Mouse (Mus musculus): ENCODE results near the gene Zfp2. TPM values are rescaled to one million over a fixed set of nuclear protein-coding genes. Genes with fewer than 3 reads are reported as not detected.

Zfp2 gene
- 3.3 TPM for total RNA-seq (2023)

DNA sequence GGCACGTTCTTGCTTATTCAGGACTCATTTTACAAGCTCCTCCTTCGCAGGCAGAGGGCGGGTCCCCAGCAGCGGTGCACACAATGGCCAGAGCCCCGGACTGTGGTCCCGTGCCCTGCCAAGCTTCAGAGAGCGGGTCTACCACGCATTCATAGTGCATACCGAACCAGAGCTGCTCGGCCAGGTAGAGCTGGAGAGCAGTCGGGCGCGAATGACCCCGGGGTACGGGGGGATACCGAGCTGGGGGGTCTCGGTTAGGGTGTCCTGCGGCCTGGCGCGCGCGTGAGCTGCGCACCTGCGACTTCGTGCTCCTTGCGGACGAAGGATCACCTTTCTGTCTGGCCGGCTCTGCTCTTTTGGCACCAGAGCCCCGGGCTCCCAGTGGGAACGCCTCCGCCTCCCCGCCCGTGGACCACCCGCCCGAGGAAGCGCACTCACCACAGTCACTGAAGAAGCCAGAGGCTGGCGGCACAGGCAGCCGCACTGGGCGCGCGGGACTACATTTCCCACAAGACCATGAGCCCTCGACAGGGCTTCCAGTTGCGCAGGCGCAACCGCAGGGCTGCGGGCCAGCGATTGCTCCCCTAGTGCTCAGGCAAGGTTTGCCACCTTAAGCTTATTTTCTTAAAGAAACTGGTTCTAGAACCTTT, at the start of gene Zfp2:
Gene Zfp2 (minus strand): TSS at position 495 of the 650 bp plus-strand sequence.

DNA sequence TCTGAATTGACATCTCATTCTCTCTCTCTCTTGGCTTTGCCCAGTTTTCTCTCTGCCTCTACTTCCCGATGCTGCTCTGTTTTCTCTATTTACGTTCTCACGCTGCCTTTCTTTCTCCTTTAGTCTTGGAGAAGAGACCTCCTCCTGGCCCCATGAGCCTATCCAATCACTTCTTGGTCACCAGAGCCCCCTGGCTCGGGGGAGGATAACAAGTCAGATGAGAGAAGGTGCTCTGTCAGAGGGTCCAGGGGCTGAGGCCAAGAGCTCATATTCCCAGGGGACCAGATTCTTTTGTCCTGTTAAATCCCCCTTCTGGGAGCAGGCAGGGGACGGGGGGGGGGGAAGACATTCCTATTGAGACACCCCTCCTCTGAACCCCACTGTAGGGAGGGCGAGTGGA, 37.7 kb upstream of the Zfp2 start, which contains the start of gene Prop1:
Gene Prop1 (minus strand): TSS at position 101 of the 400 bp plus-strand sequence.

DNA sequence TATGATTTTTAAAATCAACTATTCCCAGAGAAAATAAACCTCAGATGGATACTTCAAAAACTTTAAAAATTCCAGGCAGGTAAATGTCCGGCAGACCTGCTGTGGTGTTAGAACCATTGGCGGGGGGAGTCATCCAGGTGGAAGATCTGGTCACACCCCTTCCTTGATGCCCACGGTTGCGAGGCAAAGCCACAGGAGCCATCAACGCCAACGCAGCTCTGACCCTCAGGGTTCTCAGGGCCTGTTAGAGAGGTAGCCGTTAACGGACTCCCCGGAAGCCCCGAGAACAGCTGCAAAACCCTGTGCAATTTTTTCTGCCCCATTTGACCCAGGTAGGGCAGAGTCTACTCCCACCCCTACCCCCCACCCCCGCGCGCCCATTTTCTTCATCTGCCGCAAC, 27.5 kb upstream of the Zfp2 start, which contains the start of gene 4933414I15Rik:
Gene 4933414I15Rik (minus strand): TSS at position 260 of the 400 bp plus-strand sequence.

DNA sequence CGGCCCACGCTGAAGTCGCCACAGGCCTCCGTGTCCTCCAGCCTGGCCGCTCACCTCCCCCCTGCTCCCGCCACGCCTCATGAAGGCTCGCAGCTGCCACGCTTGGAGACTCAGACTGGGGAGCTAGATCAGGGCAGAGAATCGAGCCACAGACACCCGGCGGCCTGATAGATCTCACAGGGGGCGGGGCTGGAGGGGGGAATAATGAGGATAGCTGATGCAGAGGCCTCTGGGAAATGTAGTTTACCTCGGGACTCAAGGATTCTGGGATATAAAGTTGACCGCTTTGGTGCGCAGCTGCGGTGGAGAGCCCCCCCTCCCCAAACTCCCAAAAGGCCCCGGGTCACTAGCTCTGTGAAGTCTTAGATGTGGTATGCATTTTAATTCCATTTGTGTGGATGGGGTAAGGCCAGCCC, 15.5 kb upstream of the Zfp2 start, which contains the start of gene Zfp354b:
Gene Zfp354b (minus strand): TSS at position 183 of the 416 bp plus-strand sequence.

DNA sequence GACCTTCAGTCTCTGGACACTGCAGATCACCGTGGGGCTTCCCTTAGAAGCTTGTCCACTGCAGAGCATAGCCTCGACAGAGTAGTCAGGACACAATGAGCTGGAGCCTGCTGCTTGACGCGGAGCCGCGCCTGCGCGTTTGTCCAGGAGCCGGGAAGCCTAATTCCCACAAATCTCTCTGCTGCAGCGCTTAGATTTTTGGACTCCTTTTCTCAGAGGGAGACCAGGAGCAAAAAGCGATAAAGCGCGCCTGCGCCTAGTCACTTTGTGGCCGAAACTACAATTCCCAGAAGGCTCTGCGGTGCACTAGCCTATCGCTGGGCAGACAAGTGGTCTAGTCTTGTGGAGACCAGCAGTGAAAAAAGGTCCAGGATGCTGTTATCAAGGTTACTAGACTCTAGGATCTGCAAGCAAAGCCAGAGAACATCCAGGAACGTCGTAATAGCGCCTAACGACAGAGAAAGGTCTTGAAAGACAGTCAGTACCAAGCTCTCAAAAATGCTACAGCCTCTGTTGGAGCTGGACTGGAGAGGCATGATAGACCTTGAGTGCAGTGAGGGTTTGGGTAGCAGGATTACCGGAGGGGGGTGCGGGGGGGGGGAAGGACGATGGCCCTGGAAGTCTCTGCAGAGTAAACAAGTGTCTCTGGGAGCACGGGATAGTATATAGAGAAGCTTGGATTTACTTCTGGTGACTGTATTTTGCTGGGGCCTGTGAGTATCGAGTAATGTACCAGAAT, 28.4 kb downstream of the Zfp2 start, which contains the start of gene Zfp454:
Gene Zfp454 (minus strand): TSS at position 262 of the 739 bp plus-strand sequence.

DNA sequence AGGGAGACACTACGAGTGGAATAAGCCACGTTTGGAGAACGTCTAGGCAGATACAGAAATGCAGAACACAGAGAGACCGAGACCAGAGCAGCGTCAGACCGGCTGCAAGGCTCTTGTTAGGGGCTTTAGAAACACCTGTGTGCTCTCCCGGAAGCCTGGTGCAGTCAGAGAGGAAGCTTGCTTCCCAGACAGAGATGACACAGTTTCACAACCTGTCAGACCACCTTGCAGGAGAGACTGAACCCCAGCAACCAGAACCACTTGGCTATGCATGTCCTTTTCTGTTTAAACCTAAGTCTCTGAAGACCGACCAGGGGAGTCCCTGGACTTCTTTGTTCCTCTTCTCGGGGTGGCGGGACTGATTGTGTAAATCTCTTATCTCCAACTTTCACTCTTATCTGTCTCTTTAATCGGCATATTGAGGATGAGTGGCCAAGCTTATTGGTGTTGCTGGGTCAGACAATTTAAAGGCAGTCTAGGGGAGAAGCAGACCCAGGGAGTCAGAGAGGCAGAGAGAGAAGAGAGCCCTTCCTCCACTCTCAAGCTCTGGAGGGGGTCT, 65.7 kb downstream of the Zfp2 start, which contains the start of gene Grm6:
Gene Grm6 (plus strand): TSS at position 509 of the 559 bp plus-strand sequence.

Other genes with a start within 250 kb of the Zfp2 start
- gene Zfp354c, start 88.4 kb downstream of the Zfp2 start, total RNA-seq (2023): 17.9 TPM
- 0.21 TPM for gene Zfp879, start 74.6 kb downstream of the Zfp2 start, total RNA-seq (2023)
- 17.9 TPM for gene Grm6, start 65.5 kb downstream of the Zfp2 start, total RNA-seq (2023)
- gene Zfp454, start 28.5 kb downstream of the Zfp2 start, total RNA-seq (2023): not detected
- gene Zfp354b, start 15.5 kb upstream of the Zfp2 start, total RNA-seq (2023): not detected
- gene 4933414I15Rik, start 27.6 kb upstream of the Zfp2 start, total RNA-seq (2023): not detected
- not detected for gene Prop1, start 37.6 kb upstream of the Zfp2 start, total RNA-seq (2023)
- not detected for gene Olfr1378, start 50.4 kb upstream of the Zfp2 start, total RNA-seq (2023)
- gene Olfr1377, start 65.8 kb upstream of the Zfp2 start, total RNA-seq (2023): not detected
- gene Olfr51, start 87.4 kb upstream of the Zfp2 start, total RNA-seq (2023): not detected
- not detected for gene Olfr54, start 98.1 kb upstream of the Zfp2 start, total RNA-seq (2023)
- gene Olfr1375, start 131.9 kb upstream of the Zfp2 start, total RNA-seq (2023): not detected
- not detected for gene Zfp354a, start 143.1 kb upstream of the Zfp2 start, total RNA-seq (2023)

Measured in CD8-positive naive resting alpha-beta T cell, adult 57 days (primary cell).